Mouse (Mus musculus) myocyte (in vitro differentiated cells): ENCODE measurements at regions not wholly inside any gene's neighbourhood (a gene's known extent, or its start where the extent isn't known, plus 50 kb on each side); places are given as distances from the start of the nearest gene placed in this dataset.

ENCODE experiments used
- CEBPB ChIP-seq: IDR thresholded peaks from 2 replicates; pipeline ENCODE4 v1.6.1; 2011; ENCODE audit warnings: mild to moderate bottlenecking, moderate library complexity; ENCODE audit not compliant: poor library complexity, insufficient read depth, severe bottlenecking
- E2F4 ChIP-seq: IDR thresholded peaks from one replicate; pipeline ENCODE4 v1.6.1; 2011; ENCODE audit warnings: mild to moderate bottlenecking, control low read depth, moderate library complexity; ENCODE audit not compliant: insufficient read depth
- MAX ChIP-seq: IDR thresholded peaks from one replicate; pipeline ENCODE4 v1.6.1; 2011; ENCODE audit warnings: low read depth, mild to moderate bottlenecking, control low read depth
- MYOD1 ChIP-seq, 3 experiments: IDR thresholded peaks; one replicate each; pipeline ENCODE4 v1.6.1; 2011; ENCODE audit warnings: control low read depth in 2 of 3, low read depth in 2 of 3, mild to moderate bottlenecking in 2 of 3, moderate library complexity in 1 of 3; ENCODE audit not compliant: insufficient read length in 2 of 3, control insufficient read depth in 1 of 3
- MYOG ChIP-seq, 3 experiments: IDR thresholded peaks; one replicate each; pipeline ENCODE4 v1.6.1; 2011; ENCODE audit warnings: control low read depth in 2 of 3, low read depth in 2 of 3, mild to moderate bottlenecking in 2 of 3; ENCODE audit not compliant: insufficient read length in 2 of 3, control insufficient read depth in 1 of 3, insufficient read depth in 1 of 3
- POLR2A ChIP-seq: IDR thresholded peaks from one replicate; pipeline ENCODE4 v1.6.1; 2011; ENCODE audit warnings: low read depth, mild to moderate bottlenecking, control low read depth, moderate library complexity; ENCODE audit not compliant: insufficient read length
- POLR2AphosphoS2 ChIP-seq: IDR thresholded peaks from one replicate; pipeline ENCODE4 v1.6.1; 2011; ENCODE audit warnings: low read depth, control low read depth; ENCODE audit not compliant: insufficient read length
- REST ChIP-seq: IDR thresholded peaks from one replicate; pipeline ENCODE4 v1.6.1; 2011; ENCODE audit warnings: mild to moderate bottlenecking, control low read depth, moderate library complexity; ENCODE audit not compliant: insufficient read depth, insufficient read length
- SRF ChIP-seq: IDR thresholded peaks from one replicate; pipeline ENCODE4 v1.6.1; 2011; ENCODE audit warnings: low read depth; ENCODE audit not compliant: control insufficient read depth, insufficient read length
- TCF12 ChIP-seq: IDR thresholded peaks from one replicate; pipeline ENCODE4 v1.6.1; 2011; ENCODE audit warnings: mild to moderate bottlenecking, control low read depth; ENCODE audit not compliant: poor library complexity, insufficient read depth, severe bottlenecking
- TCF3 ChIP-seq: IDR thresholded peaks from one replicate; pipeline ENCODE4 v1.6.1; 2011; ENCODE audit warnings: low read depth, control low read depth; ENCODE audit not compliant: insufficient read length
- USF1 ChIP-seq: IDR thresholded peaks from one replicate; pipeline ENCODE4 v1.6.1; 2011; ENCODE audit warnings: low read depth, mild to moderate bottlenecking, control low read depth, moderate library complexity

DNA sequence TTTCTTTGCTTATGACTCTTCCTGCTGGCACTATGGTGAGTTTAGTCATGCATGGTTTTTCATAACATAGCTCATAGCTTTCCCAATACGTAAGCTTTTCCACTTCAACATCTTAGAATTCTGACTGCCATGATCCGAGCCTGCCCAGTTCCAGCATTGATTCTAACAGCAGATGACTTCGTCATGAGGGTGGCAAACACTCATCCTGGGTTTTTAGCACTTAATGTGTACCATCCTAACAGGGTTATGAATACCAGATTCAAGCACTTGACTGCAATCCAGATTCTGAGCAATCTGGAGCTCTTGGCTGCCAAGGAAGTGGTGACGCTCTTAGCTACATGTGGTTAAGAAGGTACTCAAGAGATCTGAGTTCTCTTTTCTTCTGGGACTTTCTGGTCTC lies 128.3 kb upstream of the Sem1 start:
- TF ChIP-seq POLR2AphosphoS2 (no peak), MYOG (IDR thresholded peaks at IDR 0.05; ENCODE audit: control insufficient read depth in 1 of 3, insufficient read depth in 1 of 3, insufficient read length in 2 of 3, low read depth in 2 of 3) (no peak), MYOD1 (IDR thresholded peaks at IDR 0.05; ENCODE audit: control insufficient read depth in 1 of 3, insufficient read length in 2 of 3, low read depth in 2 of 3) (no peak), POLR2A (no peak), SRF (no peak), E2F4 (no peak), TCF12 (no peak), USF1 (no peak), TCF3 (no peak), MAX (no peak), REST (no peak), CEBPB (no peak)
